Mouse (Mus musculus) kidney, embryonic 15.5 days (tissue): ENCODE data around the gene Ulk1. TPM values are rescaled to one million over a fixed set of nuclear protein-coding genes. Genes with fewer than 3 reads are reported as not detected.

Experiments
- polyA plus RNA-seq: library from polyadenylated mRNA; unstranded; fragments of >200 nt; fragmentation: Nextera tagmentation; extraction: Ambion mirVana; gene quantifications from 2 replicates; pipeline ENCODE4 v1.2.1, GENCODE M21; 2015

Ulk1 gene
- polyA plus RNA-seq, 1 experiment from 2014 or later, result 19.3 TPM

Other genes with a start within 250 kb of the Ulk1 start
- gene Noc4l, start 156.7 kb downstream of the Ulk1 start, polyA plus RNA-seq, result 54.0 and 62.4 TPM in 2 replicates
- gene Ddx51, start 156.6 kb downstream of the Ulk1 start, polyA plus RNA-seq, result 23.7 and 28.2 TPM in 2 replicates
- gene Ep400, start 39.4 kb downstream of the Ulk1 start, polyA plus RNA-seq, result 45.0 and 47.5 TPM in 2 replicates
- 41.6 and 42.8 TPM in 2 replicates for gene Pus1, start 29.4 kb downstream of the Ulk1 start, polyA plus RNA-seq
- 31.5 and 35.8 TPM in 2 replicates for gene Hscb, start 29.7 kb upstream of the Ulk1 start, polyA plus RNA-seq
- 36.3 and 36.8 TPM in 2 replicates for gene Chek2, start 29.9 kb upstream of the Ulk1 start, polyA plus RNA-seq
- gene Ttc28, start 69.7 kb upstream of the Ulk1 start, polyA plus RNA-seq, result 13.9 and 14.4 TPM in 2 replicates